ENCODE assay signal across 16 mouse cellular contexts in the genomic region with DNA sequence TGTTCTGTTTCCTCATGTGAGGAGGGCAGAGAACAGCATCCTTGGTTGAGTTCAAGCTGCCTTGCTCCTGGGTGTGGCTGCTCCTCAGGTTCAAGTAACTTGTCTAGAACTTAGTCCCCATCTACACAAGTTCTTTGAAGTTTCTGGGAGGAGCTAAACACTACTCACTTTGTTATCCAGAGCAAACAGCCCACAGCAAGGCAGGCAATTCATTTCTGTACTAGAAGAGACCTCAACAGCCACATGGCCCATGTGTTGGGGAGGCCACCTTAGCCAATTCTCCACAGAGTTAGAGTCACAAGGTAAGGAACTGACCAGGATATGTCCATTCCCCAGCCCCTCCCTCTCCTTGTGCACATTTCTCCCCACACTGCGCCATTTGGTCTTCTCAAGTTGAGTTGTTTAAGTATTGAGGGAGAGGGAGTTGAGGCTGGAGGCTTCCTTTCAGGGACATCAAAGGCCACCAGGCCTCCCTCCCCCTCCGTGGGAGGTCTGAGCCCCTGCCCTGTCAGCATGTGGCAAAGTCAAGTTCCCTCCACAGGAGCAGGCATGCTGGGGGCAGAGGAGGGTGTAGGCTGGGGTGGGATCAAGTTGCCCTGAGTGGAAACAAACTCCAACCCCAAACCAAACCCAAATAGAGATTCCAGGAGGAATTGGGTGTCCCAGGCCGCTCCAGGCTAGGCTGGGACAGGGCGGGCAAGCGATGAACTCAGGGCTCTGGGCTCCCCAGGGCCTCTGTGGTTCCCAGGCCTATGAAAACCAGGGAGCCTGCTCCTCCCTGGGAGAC. TPM values are rescaled to one million over a fixed set of nuclear protein-coding genes. Genes with fewer than 3 reads are reported as not detected.
DNase-seq lines count a peak whose midpoint lies in the region; ATAC-seq and TF ChIP-seq lines count a peak whose summit lies in the region.
"Had no signal": no experiment of that assay in that cellular context is flagged by ENCODE, and none has a peak within 500 bp of the region (broad histone marks: within the 10 kb centered on the region; RNA-seq: fewer than 3 reads in every experiment).

No protein-coding gene starts in this region.

- no peak for DNase-seq in heart, postnatal 4 days
- no peak for DNase-seq in midbrain, embryonic 10.5 days (ENCODE audit: low spot score)
- DNase-seq in induced T-regulatory cell, adult 2 months (ENCODE audit: low read depth): peak; percentile 46
- DNase-seq in urinary bladder, postnatal 36 days (ENCODE audit: low spot score in 2 of 2): no peak
- no peak for DNase-seq in stomach, postnatal 0 days (ENCODE audit: low spot score)
- no peak for DNase-seq in right cerebral cortex, adult 2 months (ENCODE audit: low spot score in 2 of 2)
- DNase-seq: cerebellum, adult 2 months; heart, adult 18-20 months; kidney, adult 18-20 months; layer of hippocampus, adult 9-11 months; right cerebral cortex, adult 18-20 months had no signal

- no peak for TF ChIP-seq EP300 in stomach, postnatal 0 days (optimal IDR thresholded peaks at IDR 0.05)

- peak; percentile 17; the same call in 1 of the 2 replicates for ATAC-seq in heart, embryonic 14.5 days (ENCODE audit: insufficient number of reproducible peaks, insufficient read depth, low FRiP score, low read depth)
- no peak for ATAC-seq in midbrain, embryonic 13.5 days
- ATAC-seq in stomach, postnatal 0 days (ENCODE audit: low FRiP score, low TSS enrichment): no peak

- no peak overlapping the region for H3K27ac ChIP-seq in heart, embryonic 14.5 days (replicated peaks in 1 of 2; ENCODE audit: control insufficient read depth in 1 of 2, insufficient read depth in 1 of 2, low read depth in 2 of 2, low read length in 2 of 2)
- H3K27ac ChIP-seq in midbrain, embryonic 10.5 days (replicated peaks): peak overlapping the region; percentile 73
- H3K27ac ChIP-seq in midbrain, embryonic 13.5 days: no peak overlapping the region
- H3K27ac ChIP-seq in stomach, postnatal 0 days (replicated peaks): no peak overlapping the region
- H3K27ac ChIP-seq: forebrain, embryonic 12.5 days had no signal

- H3K9me3 ChIP-seq in heart, embryonic 14.5 days (ENCODE audit: control insufficient read depth, low read length): no peaks in the 10 kb centered on the region
- no peaks in the 10 kb centered on the region for H3K9me3 ChIP-seq in midbrain, embryonic 10.5 days (replicated peaks)
- H3K9me3 ChIP-seq in midbrain, embryonic 13.5 days: no peaks in the 10 kb centered on the region
- no peaks in the 10 kb centered on the region for H3K9me3 ChIP-seq in stomach, postnatal 0 days (ENCODE audit: control insufficient read depth, low read length)
- H3K9me3 ChIP-seq: forebrain, embryonic 12.5 days had no signal

- no peak for TF ChIP-seq CTCF in stomach, postnatal 0 days (IDR thresholded peaks at IDR 0.05; ENCODE audit: low read depth)

- 58% methylated on average over 5 of the region's 5 CpGs for WGBS in heart, embryonic 14.5 days
- 28% methylated on average over 5 of the region's 5 CpGs for WGBS in midbrain, embryonic 10.5 days
- WGBS in midbrain, embryonic 13.5 days: 40% methylated on average over 5 of the region's 5 CpGs
- 44% methylated on average over 5 of the region's 5 CpGs for WGBS in stomach, postnatal 0 days

- H3K27me3 ChIP-seq in heart, embryonic 14.5 days (ENCODE audit: control insufficient read depth, insufficient read depth, low read length): no peaks in the 10 kb centered on the region
- H3K27me3 ChIP-seq in midbrain, embryonic 10.5 days (ENCODE audit: low read depth, poor library complexity, severe bottlenecking): no peaks in the 10 kb centered on the region
- H3K27me3 ChIP-seq in midbrain, embryonic 13.5 days: 0 out of 2 replicates have a peak, but pooled peaks cover 2% of the 10 kb centered on the region
- no peaks in the 10 kb centered on the region for H3K27me3 ChIP-seq in stomach, postnatal 0 days (ENCODE audit: control insufficient read depth, insufficient read depth, low read length)

- H3K4me2 ChIP-seq in heart, embryonic 14.5 days (ENCODE audit: low read length): no peak overlapping the region
- H3K4me2 ChIP-seq in midbrain, embryonic 13.5 days (replicated peaks): no peak overlapping the region
- H3K4me2 ChIP-seq in stomach, postnatal 0 days (replicated peaks; ENCODE audit: low read depth): no peak overlapping the region
- H3K4me2 ChIP-seq: forebrain, embryonic 12.5 days; midbrain, embryonic 11.5 days had no signal

- peaks cover 16 to 17% of the 10 kb centered on the region in 2 experiments for H3K4me1 ChIP-seq in heart, embryonic 14.5 days (ENCODE audit: control insufficient read depth in 2 of 2, insufficient read depth in 2 of 2, low read length in 2 of 2)
- H3K4me1 ChIP-seq in midbrain, embryonic 10.5 days: peaks cover 32% of the 10 kb centered on the region
- peaks cover 12% of the 10 kb centered on the region; the same call in 1 of the 2 replicates for H3K4me1 ChIP-seq in midbrain, embryonic 13.5 days (replicated peaks)
- no peaks in the 10 kb centered on the region; the same call in 1 of the 2 replicates for H3K4me1 ChIP-seq in stomach, postnatal 0 days (replicated peaks; ENCODE audit: control insufficient read depth, insufficient read depth)

- no peak overlapping the region for H3K4me3 ChIP-seq in heart, embryonic 14.5 days (ENCODE audit: control insufficient read depth in 1 of 2, insufficient read depth in 1 of 2, low read depth in 1 of 2, low read length in 2 of 2)
- no peak overlapping the region for H3K4me3 ChIP-seq in midbrain, embryonic 10.5 days
- no peak overlapping the region for H3K4me3 ChIP-seq in midbrain, embryonic 13.5 days (replicated peaks)
- no peak overlapping the region for H3K4me3 ChIP-seq in stomach, postnatal 0 days (ENCODE audit: low read depth, low read length)
- H3K4me3 ChIP-seq: forebrain, embryonic 12.5 days; myocyte had no signal

- no peaks in the 10 kb centered on the region for H3K36me3 ChIP-seq in heart, embryonic 14.5 days (ENCODE audit: control insufficient read depth, insufficient read depth, low read length)
- no peaks in the 10 kb centered on the region for H3K36me3 ChIP-seq in midbrain, embryonic 10.5 days
- no peaks in the 10 kb centered on the region for H3K36me3 ChIP-seq in midbrain, embryonic 13.5 days
- H3K36me3 ChIP-seq in stomach, postnatal 0 days (ENCODE audit: control insufficient read depth, insufficient read depth, low read length): no peaks in the 10 kb centered on the region
- H3K36me3 ChIP-seq: forebrain, embryonic 12.5 days had no signal

- H3K9ac ChIP-seq in heart, embryonic 14.5 days (ENCODE audit: low read length): no peak overlapping the region
- no peak overlapping the region for H3K9ac ChIP-seq in midbrain, embryonic 13.5 days (replicated peaks)
- H3K9ac ChIP-seq in stomach, postnatal 0 days (ENCODE audit: low read length): no peak overlapping the region
- H3K9ac ChIP-seq: forebrain, embryonic 12.5 days had no signal

RNA-seq across cellular contexts. Expression of gene Wnt11, which starts 37.4 kb away (rescaled TPM):
- 13.5 and 14.7 TPM in 2 replicates for polyA plus RNA-seq in heart, embryonic 14.5 days (2014; fragmentation: Nextera tagmentation; extraction: Ambion mirVana)
- 1 to 10 TPM; 4.4 to 5.7 TPM for total RNA-seq in heart, postnatal 4 days (2021)
- 0.62 and 0.70 TPM in 2 replicates for polyA plus RNA-seq in midbrain, embryonic 10.5 days (2016; fragmentation: Nextera tagmentation; extraction: Ambion mirVana)
- polyA plus RNA-seq in midbrain, embryonic 13.5 days (2015; fragmentation: Nextera tagmentation; extraction: Ambion mirVana): 0.55 and 0.69 TPM in 2 replicates
- 9.7 and 10.8 TPM in 2 replicates for polyA plus RNA-seq in stomach, postnatal 0 days (2015; fragmentation: Nextera tagmentation; extraction: Ambion mirVana)
